Mouse (Mus musculus) heart, adult 11 months (tissue): Measurements from ENCODE around the gene Trmt10c.
A peak's percentile ranks its signal among the peaks of the same experiment; 100 is the strongest.

Source experiments
- DNase-seq: peaks from one replicate; pipeline ENCODE4 v3.0.0; 2022

Trmt10c gene

DNA sequence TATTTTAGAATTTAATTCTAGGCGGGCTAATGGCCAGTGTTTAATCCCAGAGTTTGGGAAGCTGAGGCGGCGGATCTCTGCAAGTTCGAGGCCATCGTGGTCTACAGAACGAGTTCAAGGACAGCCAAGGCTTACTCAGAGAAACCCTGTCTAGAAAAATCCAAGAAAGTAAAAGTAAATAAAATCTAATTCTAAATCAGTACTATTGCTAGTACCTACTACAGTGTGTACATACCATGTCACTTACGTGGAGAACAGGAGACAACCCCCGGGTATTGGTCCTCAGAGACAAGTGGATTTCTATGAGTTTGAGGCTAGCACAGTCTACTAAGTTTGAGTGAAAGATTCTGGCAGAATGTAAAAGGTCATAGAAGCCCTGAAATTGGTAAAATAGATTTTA, 471 bp upstream of the Trmt10c start:
- no peak for DNase-seq

DNA sequence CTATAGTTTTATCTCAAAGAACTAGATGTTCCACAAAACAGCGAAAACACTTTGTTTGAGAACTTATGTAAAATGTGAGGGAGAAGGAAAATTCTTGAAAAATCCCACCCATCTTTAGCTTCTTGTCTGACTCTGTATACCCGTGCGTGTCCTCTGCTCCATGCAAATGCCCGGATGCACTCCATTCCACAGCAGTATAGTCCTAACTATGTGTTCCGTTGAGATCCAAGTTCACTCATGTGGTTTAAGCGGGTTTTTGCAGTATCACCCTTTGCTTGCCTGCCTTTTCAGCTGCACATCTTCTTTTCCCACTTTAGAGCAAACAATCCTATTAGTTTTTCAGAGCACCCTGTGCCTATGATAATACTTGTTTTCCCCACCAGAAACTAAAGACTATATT, 1.1 kb downstream of the Trmt10c start:
- peak; percentile 33 for DNase-seq

DNA sequence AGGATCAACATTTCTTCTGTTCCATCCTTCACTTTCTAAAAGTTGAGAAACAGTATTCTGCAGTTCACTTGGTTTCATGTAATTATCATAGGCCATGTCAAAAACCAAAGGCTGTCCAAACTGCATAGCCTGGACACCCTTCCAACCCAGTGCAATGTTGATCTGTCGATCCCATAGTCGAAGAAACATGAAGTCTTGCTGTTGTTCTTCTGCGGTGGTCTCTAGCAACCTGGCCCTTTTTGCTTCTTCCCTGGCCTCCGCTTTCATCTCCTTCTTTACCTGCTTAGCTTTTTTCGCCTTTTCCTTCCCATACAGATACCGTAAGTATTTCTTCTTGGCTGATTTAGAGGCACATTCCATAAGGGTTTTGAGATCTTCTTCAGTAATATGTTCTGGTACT, 3.1 kb downstream of the Trmt10c start:
- peak; percentile 68 for DNase-seq

DNA sequence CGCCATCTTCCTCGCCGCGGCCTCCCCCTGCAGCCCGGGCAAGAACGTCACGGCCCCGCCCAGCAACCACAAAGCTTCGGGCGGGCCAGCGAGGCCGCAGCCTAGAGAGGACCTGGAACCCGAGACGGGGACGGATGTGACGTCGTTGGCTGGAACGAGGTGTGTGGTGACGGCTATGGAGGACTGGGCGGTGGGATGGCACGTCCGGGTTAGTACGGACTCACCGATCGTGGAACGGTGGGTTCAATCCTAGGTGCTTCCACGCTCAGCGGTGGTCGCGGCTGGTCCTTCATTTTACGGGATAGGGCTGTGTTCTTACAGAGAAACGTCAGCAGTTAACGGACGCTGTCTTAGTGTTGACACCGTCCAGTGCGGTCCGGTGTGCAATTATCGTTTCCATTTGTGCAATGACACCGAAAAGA, 7.9 kb downstream of the Trmt10c start, which contains the start of gene Pcnp:
TSS of gene Pcnp (minus strand) at position 79 of the 422 bp plus-strand sequence.
- DNase-seq: peak; percentile 100

DNA sequence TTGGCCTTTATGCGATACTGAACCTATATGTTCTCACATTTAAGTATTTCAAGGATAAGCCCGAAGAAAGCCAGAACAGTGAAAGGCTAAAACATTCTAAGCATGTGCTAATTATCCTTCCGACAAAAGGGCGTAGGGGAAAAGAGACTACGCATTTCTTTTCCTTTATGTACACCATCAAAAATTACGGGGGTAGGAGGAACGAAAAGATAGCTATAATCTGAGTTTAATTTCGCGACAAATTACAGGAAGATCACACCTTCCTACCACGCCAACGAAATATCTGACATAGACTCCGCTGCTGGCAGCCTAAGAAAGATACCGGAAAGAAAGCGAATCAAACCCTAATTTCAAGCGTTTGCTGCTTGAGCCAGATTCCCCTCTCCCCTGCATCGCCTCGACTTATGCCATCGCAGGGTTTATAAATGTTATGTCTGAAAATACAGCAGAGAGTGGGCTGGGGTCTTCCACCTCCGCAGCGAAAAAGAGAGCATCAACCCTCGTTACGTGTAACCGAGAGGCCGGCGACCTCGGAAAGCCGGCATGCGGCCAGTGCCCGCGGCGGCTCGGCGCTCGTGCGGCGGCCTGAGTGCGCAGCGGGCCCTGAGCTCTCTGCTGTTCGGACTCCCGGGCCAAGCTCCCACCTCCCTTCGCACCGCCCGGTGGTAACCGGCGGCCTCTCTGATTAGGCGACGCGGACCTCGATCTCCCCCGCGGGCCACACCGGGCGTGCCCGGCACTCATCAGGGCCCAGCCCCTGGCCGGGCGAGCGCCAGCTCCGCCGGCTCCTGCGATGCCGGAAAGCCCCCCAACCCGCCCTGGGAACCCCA, 8.7 kb downstream of the Trmt10c start:
- peak; percentile 89 for DNase-seq

DNA sequence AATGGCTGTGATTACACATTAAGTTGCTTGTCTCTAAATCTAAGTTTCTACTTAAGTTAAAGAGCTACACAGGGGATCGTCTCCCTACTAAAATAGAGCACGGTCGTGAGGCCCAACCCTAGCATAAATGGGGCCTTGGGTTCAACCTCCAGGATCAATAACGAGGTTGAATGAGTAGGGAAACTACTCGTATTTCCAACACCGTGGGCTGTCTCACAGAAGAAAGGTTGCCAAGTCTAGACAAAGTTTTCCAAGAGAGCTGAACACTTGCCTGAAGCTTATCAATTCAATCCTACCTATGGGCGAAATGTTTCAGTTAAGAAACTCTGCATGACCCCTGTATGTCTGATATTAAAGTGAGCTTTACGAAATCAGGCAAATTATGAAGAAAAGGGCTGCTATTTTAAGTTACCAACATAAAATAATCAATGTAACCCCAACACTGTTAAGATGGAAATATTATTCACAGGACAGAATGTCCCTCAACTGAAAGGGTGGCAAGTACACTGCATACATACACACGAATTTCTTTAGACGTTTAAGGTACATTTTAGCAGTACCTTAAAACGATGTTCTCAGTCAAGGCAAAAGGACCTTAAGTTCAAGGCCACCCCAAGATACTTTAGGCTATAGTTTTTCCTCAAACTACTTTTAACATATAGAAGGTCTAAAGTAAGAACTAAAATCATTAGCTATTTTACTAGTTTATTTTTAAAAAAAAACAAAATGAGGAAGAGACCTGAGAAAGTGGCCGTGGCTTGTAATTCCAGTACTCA, 9.6 kb downstream of the Trmt10c start:
- DNase-seq: peak; percentile 61

DNA sequence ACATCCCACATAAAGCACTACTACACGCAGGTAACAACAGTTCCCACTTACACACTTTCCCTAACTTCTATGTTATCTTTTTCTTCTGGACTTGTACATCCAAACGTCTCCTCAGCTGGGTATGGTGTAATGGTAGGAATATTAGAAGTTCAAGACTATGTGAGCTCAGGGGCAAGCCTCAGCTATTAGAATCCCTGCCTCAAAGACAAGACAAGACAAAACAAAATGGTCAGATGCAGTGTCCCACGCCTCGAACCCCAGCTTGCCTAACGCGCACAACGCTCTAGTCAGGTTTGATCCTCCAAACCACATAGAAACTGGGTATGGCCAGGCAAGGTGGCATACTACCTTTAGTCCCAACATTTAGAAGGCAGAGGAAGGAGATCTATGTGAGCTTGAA, 18.0 kb downstream of the Trmt10c start:
- peak; percentile 84 for DNase-seq

DNA sequence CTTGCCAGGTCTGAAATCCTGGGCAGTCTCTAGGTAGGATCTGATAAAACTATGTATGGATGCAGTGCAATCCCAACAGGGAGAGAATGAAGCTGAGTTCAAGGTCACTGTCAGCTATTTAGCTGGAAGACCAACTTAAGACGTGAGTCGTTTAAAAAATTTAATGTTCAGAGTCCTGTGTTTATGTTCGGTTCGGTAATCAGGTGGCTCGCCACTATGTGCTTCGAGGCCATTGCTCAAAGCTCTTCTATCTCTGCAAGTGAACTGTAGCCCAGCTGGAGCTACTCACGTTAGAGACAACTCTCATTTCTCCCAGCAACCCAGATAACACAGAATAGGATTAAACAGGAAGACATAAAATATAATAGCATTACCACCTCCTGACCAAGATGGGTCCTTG, 23.5 kb downstream of the Trmt10c start:
- no peak for DNase-seq

DNA sequence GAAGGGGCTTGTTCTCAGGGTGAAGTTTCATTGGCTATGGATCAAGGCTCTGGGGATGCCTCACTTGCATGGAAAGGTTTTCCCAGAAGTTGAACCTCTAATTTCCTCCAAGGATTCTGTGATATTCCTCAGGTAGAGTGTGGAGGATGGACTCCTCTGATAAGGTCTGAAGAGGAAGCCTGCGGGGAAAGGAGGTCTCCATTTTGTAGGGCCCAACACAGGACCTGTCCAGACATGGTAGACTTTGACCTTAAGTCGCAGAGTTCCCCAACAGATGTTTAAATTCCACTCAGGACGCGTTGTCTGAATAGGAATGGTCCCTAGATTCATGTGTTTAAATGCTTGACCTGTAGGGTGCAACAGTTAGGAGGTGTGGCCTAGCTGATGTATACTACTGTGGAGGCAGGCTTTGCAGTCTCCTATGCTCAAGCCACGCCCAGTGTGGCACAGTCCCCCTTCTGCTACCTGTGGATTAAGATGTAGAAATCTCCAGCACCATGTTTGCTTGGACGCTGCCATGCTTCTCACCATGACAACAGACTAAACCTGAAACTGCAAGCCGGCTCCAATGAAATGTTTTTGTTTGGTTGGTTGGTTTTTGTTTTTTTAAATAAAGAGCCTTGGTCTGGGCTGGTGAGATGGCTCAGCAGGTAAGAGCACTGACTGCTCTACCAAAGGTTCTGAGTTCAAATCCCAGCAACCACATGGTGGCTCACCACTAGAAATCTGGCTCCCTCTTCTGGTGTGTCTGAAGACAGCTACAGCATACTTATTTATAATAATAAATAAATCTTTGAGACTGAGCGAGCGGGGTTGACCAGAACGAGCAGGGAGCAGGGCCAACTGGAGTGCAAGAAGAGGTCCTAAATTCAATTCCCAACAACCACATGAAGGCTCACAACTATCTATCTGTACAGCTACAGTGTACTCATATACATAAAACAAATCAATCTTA, 24.6 kb downstream of the Trmt10c start:
- peak; percentile 84 for DNase-seq

DNA sequence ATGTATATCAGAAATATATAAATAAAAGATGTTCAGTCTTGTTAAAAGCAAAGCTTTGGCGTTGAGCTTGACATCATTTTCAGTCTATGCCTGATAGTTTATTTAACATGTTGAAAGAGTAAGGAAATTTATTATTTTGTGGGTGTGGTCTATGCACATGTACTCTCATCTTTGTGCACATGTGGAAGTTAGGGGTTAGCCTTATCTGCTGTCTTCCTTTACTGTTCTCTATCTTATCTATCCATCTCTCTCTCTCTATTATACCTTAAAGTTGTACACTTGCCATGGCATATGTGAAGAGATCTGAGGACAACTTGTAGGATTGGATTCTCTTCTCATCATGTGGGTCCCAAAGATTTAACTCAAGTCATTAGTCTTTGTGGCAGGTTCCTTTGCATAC, 28.8 kb downstream of the Trmt10c start:
- DNase-seq: no peak

DNA sequence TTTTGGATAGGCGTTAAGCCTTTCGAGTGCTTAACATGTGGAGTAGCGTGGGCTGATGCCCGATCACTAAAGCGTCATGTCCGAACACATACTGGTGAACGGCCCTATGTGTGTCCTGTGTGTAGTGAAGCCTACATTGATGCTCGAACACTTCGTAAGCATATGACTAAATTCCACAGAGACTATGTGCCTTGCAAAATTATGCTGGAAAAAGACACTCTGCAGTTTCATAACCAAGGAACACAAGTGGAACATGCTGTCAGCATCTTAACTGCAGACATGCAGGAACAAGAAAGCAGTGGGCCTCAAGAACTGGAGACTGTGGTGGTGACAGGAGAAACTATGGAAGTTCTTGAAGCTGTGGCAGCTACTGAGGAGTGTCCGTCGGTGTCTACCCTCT, 30.8 kb downstream of the Trmt10c start:
- DNase-seq: no peak

DNA sequence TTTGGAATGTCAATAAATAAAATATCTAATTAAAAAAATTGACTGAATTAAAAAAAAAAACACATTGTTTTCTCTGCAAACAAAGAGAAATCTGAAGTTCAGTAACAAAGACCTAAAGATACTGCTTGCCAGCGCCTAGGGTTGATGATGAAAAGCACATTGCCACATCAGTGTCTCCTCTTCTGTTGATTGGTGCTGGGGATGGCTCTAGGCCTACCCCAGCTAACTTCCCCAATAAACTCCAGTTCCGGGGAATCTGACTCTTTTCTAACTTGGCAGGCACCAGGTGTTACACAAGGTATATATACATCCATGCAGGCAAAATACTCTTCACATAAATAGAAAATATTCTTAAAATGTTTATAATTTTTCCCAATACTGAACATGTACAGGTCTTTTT, 43.4 kb downstream of the Trmt10c start:
- DNase-seq: no peak

DNA sequence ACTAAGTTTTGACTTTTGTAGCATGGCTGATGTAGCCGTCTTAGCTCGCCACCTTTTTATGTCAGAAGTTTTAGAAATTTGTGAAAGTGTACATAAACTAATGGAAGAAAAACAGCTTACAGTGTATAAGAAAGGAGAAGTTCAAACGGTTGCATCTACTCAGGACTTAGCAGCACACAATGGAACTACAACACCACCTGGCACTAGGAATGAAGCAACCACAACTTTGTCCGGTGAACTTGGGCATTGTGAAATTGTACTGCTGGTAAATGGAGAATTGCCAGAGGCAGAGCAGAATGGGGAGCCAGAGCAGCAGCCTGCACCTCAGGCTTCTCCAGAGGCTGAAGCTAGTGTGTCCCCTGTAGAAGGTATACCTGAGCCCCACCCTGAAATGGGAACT, 47.3 kb downstream of the Trmt10c start:
- DNase-seq: peak; percentile 54

DNA sequence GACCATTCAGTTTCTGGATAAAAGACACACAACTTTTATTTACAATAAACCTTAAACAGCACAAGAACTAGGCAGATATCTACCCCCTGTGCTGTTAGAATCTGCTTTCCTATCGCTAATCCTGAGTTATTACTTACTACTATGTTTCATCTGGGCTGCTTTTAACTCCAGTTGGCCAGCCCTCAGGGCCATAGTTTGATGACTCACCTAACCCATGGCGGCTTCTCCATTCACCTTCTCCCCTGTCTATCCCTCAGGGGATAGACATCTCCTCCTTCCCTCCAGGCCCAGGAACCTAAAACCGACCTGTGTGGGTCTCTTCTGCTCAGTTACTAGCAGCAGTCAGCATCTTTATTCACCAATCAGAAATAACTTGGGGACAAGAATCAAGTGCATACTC, 51.6 kb downstream of the Trmt10c start:
- DNase-seq: peak; percentile 59
